Mouse (Mus musculus): ENCODE results near the gene Ramac. TPM values are rescaled to one million over a fixed set of nuclear protein-coding genes. Genes with fewer than 3 reads are reported as not detected.
A peak's percentile ranks its signal among the peaks of the same experiment; 100 is the strongest.

The Ramac gene
- 132 and 137 TPM in 2 replicates for polyA plus RNA-seq (2015; fragmentation: Nextera tagmentation; extraction: Ambion mirVana)

GRCm38 (mm10) chr7:81762180-81763109 is at the start of gene Ramac:
Ramac (plus strand) TSS chr7:81762925.
- Histone ChIP-seq H3K4me1 (peaks cover 32% of the 10 kb centered on the region), H3K9me3 (replicated peaks) (no peaks in the 10 kb centered on the region), H3K4me3 (replicated peaks) (peak within 1 kb of the TSS; percentile 92), H3K4me2 (peak within 1 kb of the TSS; percentile 96), H3K36me3 (no peaks in the 10 kb centered on the region), H3K9ac (replicated peaks) (peak within 1 kb of the TSS; percentile 87), H3K27me3 (replicated peaks) (no peaks in the 10 kb centered on the region), H3K27ac (replicated peaks) (peak within 1 kb of the TSS; percentile 89)
- 0% methylated on average over 54 of the region's 56 CpGs for WGBS
- peak; percentile 97 for ATAC-seq (ENCODE audit: low FRiP score)

GRCm38 (mm10) chr7:81718657-81719056 is 44.1 kb upstream of the Ramac start:
- WGBS, result 84% methylated on average over 1 of the region's 1 CpGs
- Histone ChIP-seq H3K9ac (replicated peaks) (no peak overlapping the region), H3K4me3 (replicated peaks) (no peak overlapping the region), H3K4me1 (no peaks in the 10 kb centered on the region), H3K9me3 (replicated peaks) (no peaks in the 10 kb centered on the region), H3K27ac (replicated peaks) (no peak overlapping the region), H3K4me2 (no peak overlapping the region), H3K36me3 (no peaks in the 10 kb centered on the region), H3K27me3 (replicated peaks) (no peaks in the 10 kb centered on the region)
- no peak for ATAC-seq (ENCODE audit: low FRiP score)

GRCm38 (mm10) chr7:81719216-81719661 is 43.5 kb upstream of the Ramac start:
- Histone ChIP-seq H3K4me3 (replicated peaks) (no peak overlapping the region), H3K9ac (replicated peaks) (no peak overlapping the region), H3K9me3 (replicated peaks) (no peaks in the 10 kb centered on the region), H3K27me3 (replicated peaks) (no peaks in the 10 kb centered on the region), H3K4me2 (no peak overlapping the region), H3K36me3 (no peaks in the 10 kb centered on the region), H3K4me1 (no peaks in the 10 kb centered on the region), H3K27ac (replicated peaks) (no peak overlapping the region)
- WGBS, result 94% methylated on average over 1 of the region's 1 CpGs
- no peak for ATAC-seq (ENCODE audit: low FRiP score)

- no peaks in the 10 kb centered on the region for H3K4me1 ChIP-seq
- H3K4me3 ChIP-seq (replicated peaks), result no peak overlapping the region
- H3K36me3 ChIP-seq, result no peaks in the 10 kb centered on the region
- H3K27ac ChIP-seq (replicated peaks), result no peak overlapping the region
- WGBS, result 76% methylated on average over 5 of the region's 5 CpGs
- no peak for ATAC-seq (ENCODE audit: low FRiP score)
- no peak overlapping the region for H3K9ac ChIP-seq (replicated peaks)
- no peaks in the 10 kb centered on the region for H3K27me3 ChIP-seq (replicated peaks)
- H3K9me3 ChIP-seq (replicated peaks), result no peaks in the 10 kb centered on the region
- no peak overlapping the region for H3K4me2 ChIP-seq
These were observed 41.5 kb upstream of the Ramac start for GRCm38 (mm10) chr7:81721271-81721670.

- Histone ChIP-seq H3K27ac (replicated peaks) (no peak overlapping the region), H3K4me1 (no peaks in the 10 kb centered on the region), H3K9ac (replicated peaks) (no peak overlapping the region), H3K4me2 (no peak overlapping the region), H3K9me3 (replicated peaks) (no peaks in the 10 kb centered on the region), H3K4me3 (replicated peaks) (no peak overlapping the region), H3K27me3 (replicated peaks) (no peaks in the 10 kb centered on the region), H3K36me3 (no peaks in the 10 kb centered on the region)
- 95% methylated on average over 10 of the region's 10 CpGs for WGBS
- ATAC-seq (ENCODE audit: low FRiP score), result no peak
These were observed 38.9 kb upstream of the Ramac start for GRCm38 (mm10) chr7:81723851-81724250.

GRCm38 (mm10) chr7:81725986-81726727 is 36.6 kb upstream of the Ramac start:
- H3K9me3 ChIP-seq (replicated peaks), result no peaks in the 10 kb centered on the region
- H3K36me3 ChIP-seq, result no peaks in the 10 kb centered on the region
- H3K4me2 ChIP-seq, result no peak overlapping the region
- H3K9ac ChIP-seq (replicated peaks), result no peak overlapping the region
- ATAC-seq (ENCODE audit: low FRiP score), result no peak
- no peak overlapping the region for H3K27ac ChIP-seq (replicated peaks)
- no peaks in the 10 kb centered on the region for H3K27me3 ChIP-seq (replicated peaks)
- no peaks in the 10 kb centered on the region for H3K4me1 ChIP-seq
- no peak overlapping the region for H3K4me3 ChIP-seq (replicated peaks)
- WGBS, result 74% methylated on average over 18 of the region's 18 CpGs

GRCm38 (mm10) chr7:81726728-81727005 is 36.1 kb upstream of the Ramac start:
- no peak for ATAC-seq (ENCODE audit: low FRiP score)
- Histone ChIP-seq H3K9me3 (replicated peaks) (no peaks in the 10 kb centered on the region), H3K4me1 (no peaks in the 10 kb centered on the region), H3K27me3 (replicated peaks) (no peaks in the 10 kb centered on the region), H3K4me3 (replicated peaks) (no peak overlapping the region), H3K9ac (replicated peaks) (no peak overlapping the region), H3K36me3 (no peaks in the 10 kb centered on the region), H3K27ac (replicated peaks) (no peak overlapping the region), H3K4me2 (no peak overlapping the region)
- WGBS, result 51% methylated on average over 2 of the region's 2 CpGs

- Histone ChIP-seq H3K27me3 (replicated peaks) (no peaks in the 10 kb centered on the region), H3K9me3 (replicated peaks) (no peaks in the 10 kb centered on the region), H3K9ac (replicated peaks) (no peak overlapping the region), H3K4me3 (replicated peaks) (no peak overlapping the region), H3K4me1 (no peaks in the 10 kb centered on the region), H3K4me2 (no peak overlapping the region), H3K36me3 (no peaks in the 10 kb centered on the region), H3K27ac (replicated peaks) (no peak overlapping the region)
- no peak for ATAC-seq (ENCODE audit: low FRiP score)
- 91% methylated on average over 9 of the region's 9 CpGs for WGBS
These were observed 35.0 kb upstream of the Ramac start for GRCm38 (mm10) chr7:81727716-81728115.

- H3K27me3 ChIP-seq (replicated peaks), result no peaks in the 10 kb centered on the region
- no peak overlapping the region for H3K4me3 ChIP-seq (replicated peaks)
- no peaks in the 10 kb centered on the region for H3K36me3 ChIP-seq
- no peak overlapping the region for H3K27ac ChIP-seq (replicated peaks)
- no peak overlapping the region for H3K9ac ChIP-seq (replicated peaks)
- H3K4me2 ChIP-seq, result no peak overlapping the region
- no peak for ATAC-seq (ENCODE audit: low FRiP score)
- H3K9me3 ChIP-seq (replicated peaks), result no peaks in the 10 kb centered on the region
- H3K4me1 ChIP-seq, result no peaks in the 10 kb centered on the region
- 92% methylated on average over 9 of the region's 9 CpGs for WGBS
These were observed 32.9 kb upstream of the Ramac start for GRCm38 (mm10) chr7:81729787-81730186.

- no peaks in the 10 kb centered on the region for H3K36me3 ChIP-seq
- H3K9ac ChIP-seq (replicated peaks), result no peak overlapping the region
- H3K27me3 ChIP-seq (replicated peaks), result no peaks in the 10 kb centered on the region
- H3K4me1 ChIP-seq, result no peaks in the 10 kb centered on the region
- no peaks in the 10 kb centered on the region for H3K9me3 ChIP-seq (replicated peaks)
- no peak overlapping the region for H3K4me2 ChIP-seq
- WGBS, result 85% methylated on average over 6 of the region's 6 CpGs
- H3K27ac ChIP-seq (replicated peaks), result no peak overlapping the region
- no peak overlapping the region for H3K4me3 ChIP-seq (replicated peaks)
- ATAC-seq (ENCODE audit: low FRiP score), result no peak
These were observed 31.5 kb upstream of the Ramac start for GRCm38 (mm10) chr7:81731181-81731651.

- WGBS, result 84% methylated on average over 12 of the region's 12 CpGs
- no peak overlapping the region for H3K4me2 ChIP-seq
- H3K9ac ChIP-seq (replicated peaks), result no peak overlapping the region
- H3K4me1 ChIP-seq, result no peaks in the 10 kb centered on the region
- no peak overlapping the region for H3K4me3 ChIP-seq (replicated peaks)
- no peak overlapping the region for H3K27ac ChIP-seq (replicated peaks)
- H3K27me3 ChIP-seq (replicated peaks), result no peaks in the 10 kb centered on the region
- no peak for ATAC-seq (ENCODE audit: low FRiP score)
- H3K9me3 ChIP-seq (replicated peaks), result no peaks in the 10 kb centered on the region
- H3K36me3 ChIP-seq, result no peaks in the 10 kb centered on the region
These were observed 30.3 kb upstream of the Ramac start for GRCm38 (mm10) chr7:81732183-81733089.
